Mouse (Mus musculus): ENCODE measurements around the gene Ceacam3. TPM values are rescaled to one million over a fixed set of nuclear protein-coding genes. Genes with fewer than 3 reads are reported as not detected.

The Ceacam3 gene
- polyA plus RNA-seq, 1 experiment from 2014 or later = not detected

Other genes starting within 250 kb of the Ceacam3 start
- 1.4 and 1.5 TPM in 2 replicates for gene Ptgir, start 243.8 kb upstream of the Ceacam3 start, polyA plus RNA-seq (2015; fragmentation: Nextera tagmentation; extraction: Ambion mirVana)
- 112 and 128 TPM in 2 replicates for gene Calm3, start 226.2 kb upstream of the Ceacam3 start, polyA plus RNA-seq (2015; fragmentation: Nextera tagmentation; extraction: Ambion mirVana)
- gene Pnmal2, start 205.6 kb upstream of the Ceacam3 start, polyA plus RNA-seq (2015; fragmentation: Nextera tagmentation; extraction: Ambion mirVana) = 5.6 and 6.0 TPM in 2 replicates
- 0.09 TPM in 2 replicates for gene Pnmal1, start 190.6 kb upstream of the Ceacam3 start, polyA plus RNA-seq (2015; fragmentation: Nextera tagmentation; extraction: Ambion mirVana)
- gene Gm42372, start 167.2 kb upstream of the Ceacam3 start, polyA plus RNA-seq (2015; fragmentation: Nextera tagmentation; extraction: Ambion mirVana) = 0.07 and 0.09 TPM in 2 replicates
- 45.1 and 47.4 TPM in 2 replicates for gene Ccdc8, start 157.6 kb upstream of the Ceacam3 start, polyA plus RNA-seq (2015; fragmentation: Nextera tagmentation; extraction: Ambion mirVana)
- 105 and 108 TPM in 2 replicates for gene Ppp5c, start 122.4 kb upstream of the Ceacam3 start, polyA plus RNA-seq (2015; fragmentation: Nextera tagmentation; extraction: Ambion mirVana)
- gene Hif3a, start 87.9 kb upstream of the Ceacam3 start, polyA plus RNA-seq (2015; fragmentation: Nextera tagmentation; extraction: Ambion mirVana) = 36.3 and 43.4 TPM in 2 replicates
- 0.17 and 0.22 TPM in 2 replicates for gene Psg16, start 76.2 kb upstream of the Ceacam3 start, polyA plus RNA-seq (2015; fragmentation: Nextera tagmentation; extraction: Ambion mirVana)
- not detected in 2 replicates for gene Psg29, start 53.2 kb downstream of the Ceacam3 start, polyA plus RNA-seq (2015; fragmentation: Nextera tagmentation; extraction: Ambion mirVana)